Mouse (Mus musculus) hindbrain, embryonic 12.5 days (tissue): ENCODE measurements around the gene Icam1. TPM values are rescaled to one million over a fixed set of nuclear protein-coding genes. Genes with fewer than 3 reads are reported as not detected.

Source experiments
- ATAC-seq: fragments of 200-750 bp; cut with Nextera tagmentation; 2 replicates; pipeline ENCODE4 v1.8.0; 2017; ENCODE audit warnings: moderate TSS enrichment; ENCODE audit not compliant: low FRiP score
- H3K27ac ChIP-seq: fragments of 300-500 bp; sonication (generic); 2 replicates; pipeline ENCODE4 v1.5.1; 2016; ENCODE audit warnings: mild to moderate bottlenecking
- H3K27me3 ChIP-seq: fragments of 300-500 bp; sonication (generic); 2 replicates; pipeline ENCODE4 v1.6.1; 2016; ENCODE audit warnings: mild to moderate bottlenecking
- H3K36me3 ChIP-seq: fragments of 300-500 bp; sonication (generic); 2 replicates; pipeline ENCODE4 v1.6.1; 2016; ENCODE audit warnings: mild to moderate bottlenecking
- H3K4me1 ChIP-seq: fragments of 300-500 bp; sonication (generic); 2 replicates; pipeline ENCODE4 v1.6.1; 2016
- H3K4me2 ChIP-seq: fragments of 300-500 bp; sonication (generic); replicated peaks from 2 replicates; pipeline ENCODE4 v1.6.1; 2016; ENCODE audit warnings: mild to moderate bottlenecking
- H3K4me3 ChIP-seq: fragments of 300-500 bp; sonication (generic); 2 replicates; pipeline ENCODE4 v1.5.1; 2016; ENCODE audit warnings: mild to moderate bottlenecking
- H3K9ac ChIP-seq: fragments of 300-500 bp; sonication (generic); 2 replicates; pipeline ENCODE4 v1.6.1; 2016; ENCODE audit warnings: mild to moderate bottlenecking, moderate library complexity
- H3K9me3 ChIP-seq: fragments of 300-500 bp; sonication (generic); replicated peaks from 2 replicates; pipeline ENCODE4 v1.6.1; 2016; ENCODE audit warnings: mild to moderate bottlenecking
- WGBS: fragments of 180-500 bp; shearing (Covaris S2); methylation state at CpG from one replicate; pipeline ENCODE4 v1.1.7; 2016; 5-methylcytosine and 5-hydroxymethylcytosine counted together
- polyA plus RNA-seq: library from polyadenylated mRNA; unstranded; fragments of >200 nt; fragmentation: Nextera tagmentation; extraction: Ambion mirVana; gene quantifications from 2 replicates; pipeline ENCODE4 v1.2.1, GENCODE M21; 2016

The Icam1 gene
- polyA plus RNA-seq, 1 experiment from 2014 or later = 5.5 TPM

DNA sequence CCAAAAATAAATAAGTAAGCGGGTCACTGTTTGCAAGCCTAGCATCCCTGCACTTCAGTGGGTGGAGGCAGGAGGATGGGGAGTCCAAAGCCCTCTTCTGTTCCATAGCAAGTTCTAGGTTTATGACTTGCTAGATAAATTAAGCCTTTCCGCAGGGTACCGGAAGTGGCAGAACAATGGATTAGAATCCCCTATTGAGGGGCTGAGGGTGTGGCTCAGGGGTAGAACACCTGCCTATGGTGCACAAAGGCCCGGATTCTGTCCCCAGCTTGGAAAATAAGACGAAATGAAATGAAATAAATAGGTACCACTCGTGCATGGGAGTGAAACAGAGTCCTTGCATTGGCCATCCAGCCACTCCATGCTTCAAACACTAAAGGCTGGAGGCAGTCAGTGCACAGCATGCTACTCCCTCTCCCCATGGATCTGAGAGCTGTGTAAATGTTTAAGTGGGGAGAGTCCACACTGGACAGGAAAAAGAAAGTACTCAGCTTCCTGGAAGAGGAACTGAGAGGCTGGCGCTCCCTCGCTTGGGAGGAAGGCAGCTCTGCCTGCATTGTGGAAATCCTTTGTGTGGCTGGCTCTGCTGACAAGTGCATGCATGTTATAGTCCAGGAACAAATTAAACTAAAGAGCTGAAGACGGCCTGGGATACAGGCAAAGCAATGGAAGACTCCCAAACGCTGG lies 37.2 kb upstream of the Icam1 start:
- H3K9me3 ChIP-seq = no peaks in the 10 kb centered on the region
- H3K27me3 ChIP-seq = peaks cover 6% of the 10 kb centered on the region; the same call in 1 of the 2 replicates
- no peak overlapping the region for H3K4me2 ChIP-seq
- no peaks in the 10 kb centered on the region for H3K36me3 ChIP-seq
- H3K4me1 ChIP-seq = peaks cover 19% of the 10 kb centered on the region
- no peak overlapping the region for H3K4me3 ChIP-seq
- H3K9ac ChIP-seq = no peak overlapping the region
- WGBS = 62% methylated on average over 10 of the region's 10 CpGs
- no peak overlapping the region for H3K27ac ChIP-seq
- no peak for ATAC-seq

DNA sequence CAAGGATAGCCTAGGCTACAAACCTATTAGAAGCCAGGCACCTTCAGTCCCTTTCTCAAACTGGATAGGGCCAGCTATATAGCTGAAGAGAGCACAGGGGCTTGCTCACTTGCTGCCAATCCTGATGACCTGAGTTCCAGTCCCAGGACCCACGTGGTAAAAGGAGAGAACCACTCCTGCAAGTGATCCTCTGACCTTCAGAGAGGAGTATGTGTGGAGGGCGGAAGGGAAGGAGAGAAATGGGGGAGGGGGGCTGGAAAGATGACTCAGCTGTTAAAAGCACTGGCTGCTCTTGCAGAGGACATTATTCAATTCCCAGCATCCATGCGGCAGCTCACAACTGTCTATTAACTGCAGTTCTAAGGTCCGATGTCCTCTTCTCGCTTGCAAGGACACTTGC lies 36.6 kb upstream of the Icam1 start:
- Histone ChIP-seq H3K27ac (no peak overlapping the region), H3K36me3 (no peaks in the 10 kb centered on the region), H3K4me1 (peaks cover 16% of the 10 kb centered on the region), H3K27me3 (peaks cover 6% of the 10 kb centered on the region; the same call in 1 of the 2 replicates), H3K4me3 (no peak overlapping the region), H3K9ac (no peak overlapping the region), H3K9me3 (no peaks in the 10 kb centered on the region), H3K4me2 (no peak overlapping the region)
- no peak for ATAC-seq
- 62% methylated on average over 5 of the region's 5 CpGs for WGBS

DNA sequence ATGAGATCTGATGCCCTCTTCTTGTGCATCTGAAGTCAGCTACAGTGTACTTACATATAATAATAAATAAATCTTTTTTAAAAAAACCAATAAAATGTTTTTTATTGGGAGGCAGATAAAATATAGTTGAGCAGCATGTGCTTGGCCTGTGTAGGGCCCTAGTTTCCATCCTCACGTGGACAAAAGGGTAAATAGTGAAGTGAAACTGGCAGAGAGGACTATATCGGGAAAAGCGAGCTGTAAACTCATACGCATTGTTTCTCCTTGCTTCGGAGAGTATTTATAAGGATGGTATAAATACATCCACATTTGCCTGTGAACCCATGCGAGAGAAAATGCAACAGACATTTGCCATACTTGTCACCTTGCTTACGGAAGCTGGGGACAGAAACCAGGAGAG lies 36.0 kb upstream of the Icam1 start:
- Histone ChIP-seq H3K4me2 (no peak overlapping the region), H3K9ac (no peak overlapping the region), H3K36me3 (no peaks in the 10 kb centered on the region), H3K27ac (no peak overlapping the region), H3K27me3 (peaks cover 1% of the 10 kb centered on the region; the same call in 1 of the 2 replicates), H3K4me1 (peaks cover 14% of the 10 kb centered on the region), H3K4me3 (no peak overlapping the region), H3K9me3 (no peaks in the 10 kb centered on the region)
- no peak for ATAC-seq
- 86% methylated on average over 7 of the region's 7 CpGs for WGBS

DNA sequence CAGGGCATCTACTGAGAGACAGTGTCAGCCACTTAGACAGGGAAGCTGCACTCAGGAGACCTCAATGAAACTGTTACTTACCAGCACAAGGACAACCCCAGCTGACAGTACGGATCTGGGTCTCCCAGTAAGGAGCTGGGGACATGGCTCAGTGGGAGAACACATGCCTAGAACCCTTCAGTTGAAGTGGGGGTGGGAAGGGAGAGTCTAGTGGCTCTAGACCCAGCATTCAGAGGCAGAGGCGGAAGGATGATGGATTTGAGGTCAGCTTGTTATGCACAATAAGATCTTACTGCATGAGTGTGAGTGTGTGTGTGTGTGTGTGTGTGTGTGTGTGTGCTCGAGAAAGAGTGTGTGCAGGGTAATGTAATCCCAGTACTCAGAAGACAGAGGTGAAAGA lies 33.6 kb upstream of the Icam1 start:
- Histone ChIP-seq H3K4me3 (no peak overlapping the region), H3K4me1 (0 out of 2 replicates have a peak, but pooled peaks cover 3% of the 10 kb centered on the region), H3K9me3 (no peaks in the 10 kb centered on the region), H3K36me3 (no peaks in the 10 kb centered on the region), H3K27ac (no peak overlapping the region), H3K27me3 (no peaks in the 10 kb centered on the region), H3K4me2 (no peak overlapping the region), H3K9ac (no peak overlapping the region)
- no peak for ATAC-seq
- 71% methylated on average over 3 of the region's 3 CpGs for WGBS

DNA sequence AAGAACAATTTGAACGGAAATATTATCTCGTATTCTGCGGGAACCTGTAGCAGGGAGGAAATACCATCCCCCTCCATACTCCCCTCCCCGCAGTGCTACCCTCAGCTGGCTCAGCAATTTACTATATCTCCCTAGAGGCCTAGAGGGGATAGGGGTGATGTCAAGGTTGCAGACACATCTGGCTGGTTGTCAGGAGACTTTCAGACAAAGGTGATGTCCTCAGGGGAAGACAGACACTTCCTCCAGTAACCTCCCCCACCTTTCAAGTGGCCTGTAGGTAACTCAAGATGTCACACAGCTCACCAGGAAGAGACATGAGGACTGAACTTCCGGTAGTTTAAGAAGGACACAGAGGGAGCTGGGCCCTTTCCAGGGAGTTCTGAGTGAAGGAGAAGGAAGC lies 32.6 kb upstream of the Icam1 start:
- Histone ChIP-seq H3K4me2 (no peak overlapping the region), H3K9me3 (no peaks in the 10 kb centered on the region), H3K27ac (no peak overlapping the region), H3K4me1 (0 out of 2 replicates have a peak, but pooled peaks cover 3% of the 10 kb centered on the region), H3K27me3 (no peaks in the 10 kb centered on the region), H3K4me3 (no peak overlapping the region), H3K9ac (no peak overlapping the region), H3K36me3 (no peaks in the 10 kb centered on the region)
- no peak for ATAC-seq
- 59% methylated on average over 5 of the region's 5 CpGs for WGBS

DNA sequence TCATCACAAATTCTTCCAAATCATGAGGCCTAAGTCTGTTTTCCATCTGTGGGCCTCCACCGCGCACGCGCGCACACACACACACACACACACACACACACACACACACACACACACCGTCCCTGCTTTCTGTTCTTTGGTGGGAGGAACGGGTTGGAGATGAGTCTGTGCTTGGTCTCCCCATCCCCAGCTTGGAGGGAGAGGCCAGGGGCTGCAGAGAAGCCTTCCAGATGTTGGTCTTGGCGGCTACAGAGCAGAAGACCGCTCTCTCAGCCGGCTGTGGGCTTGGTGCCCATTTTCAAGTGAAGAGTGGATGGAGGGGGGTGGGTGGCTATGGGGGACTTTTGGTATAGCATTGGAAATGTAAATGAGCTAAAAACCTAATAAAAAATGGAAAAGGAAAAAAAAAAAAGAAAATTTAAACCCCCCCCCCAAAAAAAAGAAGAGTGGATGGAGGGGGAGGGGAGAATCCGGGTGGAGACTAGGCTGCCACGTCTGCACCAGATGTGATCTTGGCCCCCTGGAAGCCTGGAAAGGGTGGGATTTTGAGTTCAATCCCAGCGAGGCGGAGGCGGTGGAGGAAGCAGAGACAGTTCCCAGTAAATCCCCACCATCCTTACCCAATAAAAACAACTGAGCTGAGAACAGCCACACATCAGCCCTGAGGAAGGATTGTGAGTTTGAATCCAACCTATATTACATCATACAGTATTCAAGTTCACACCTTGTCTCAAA lies 28.7 kb upstream of the Icam1 start:
- Histone ChIP-seq H3K4me2 (no peak overlapping the region), H3K27me3 (no peaks in the 10 kb centered on the region), H3K9ac (no peak overlapping the region), H3K4me1 (peaks cover 8% of the 10 kb centered on the region), H3K36me3 (no peaks in the 10 kb centered on the region), H3K27ac (no peak overlapping the region), H3K9me3 (no peaks in the 10 kb centered on the region), H3K4me3 (no peak overlapping the region)
- WGBS = 60% methylated on average over 15 of the region's 15 CpGs
- ATAC-seq = no peak

DNA sequence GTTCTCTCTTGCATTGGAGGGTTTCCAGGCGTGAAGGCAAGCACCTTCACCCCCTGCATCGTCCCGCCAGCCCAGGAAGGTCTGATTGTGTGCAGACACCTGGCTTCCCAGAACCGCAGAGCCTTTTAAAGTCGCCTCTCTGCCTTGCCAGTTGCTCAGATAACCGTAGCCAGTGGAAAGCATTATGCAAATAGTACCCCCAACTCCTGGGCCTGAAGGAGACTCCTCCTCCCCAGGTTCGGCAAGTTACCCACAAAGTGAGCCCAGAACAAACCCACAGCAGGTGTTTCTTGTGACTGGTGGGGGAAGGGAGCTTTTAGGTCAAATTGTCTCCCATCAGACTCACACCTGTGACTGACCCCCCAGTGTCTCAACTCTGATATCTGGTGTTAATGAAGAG lies 27.8 kb upstream of the Icam1 start:
- no peaks in the 10 kb centered on the region for H3K9me3 ChIP-seq
- WGBS = 35% methylated on average over 7 of the region's 7 CpGs
- ATAC-seq = no peak
- no peaks in the 10 kb centered on the region for H3K36me3 ChIP-seq
- no peaks in the 10 kb centered on the region for H3K27me3 ChIP-seq
- no peak overlapping the region for H3K27ac ChIP-seq
- H3K4me3 ChIP-seq = no peak overlapping the region
- no peak overlapping the region for H3K4me2 ChIP-seq
- no peak overlapping the region for H3K9ac ChIP-seq
- H3K4me1 ChIP-seq = peaks cover 8% of the 10 kb centered on the region

DNA sequence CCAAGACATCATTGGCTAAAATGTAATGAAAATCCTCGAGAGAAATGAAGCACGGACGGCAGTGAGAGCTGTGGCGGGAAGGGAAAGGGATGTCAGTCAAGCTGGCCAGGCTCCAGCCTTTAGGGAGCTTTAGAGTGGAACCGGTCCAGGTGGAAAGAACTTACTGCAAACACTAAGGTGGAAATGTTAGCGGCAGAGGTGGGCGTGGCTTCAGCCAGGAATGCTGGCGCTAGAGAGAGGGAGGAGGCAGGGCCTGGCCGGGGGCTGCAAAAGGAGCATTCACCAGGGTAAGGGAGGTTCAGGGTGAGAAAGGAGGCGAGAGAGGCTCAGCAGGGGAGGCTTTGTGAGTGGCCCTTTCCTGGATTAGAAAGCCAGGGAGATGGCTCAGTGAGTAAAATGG lies 24.9 kb upstream of the Icam1 start:
- H3K4me1 ChIP-seq = peaks cover 5% of the 10 kb centered on the region
- H3K4me3 ChIP-seq = no peak overlapping the region
- H3K9me3 ChIP-seq = no peaks in the 10 kb centered on the region
- H3K4me2 ChIP-seq = peak overlapping the region; percentile 19; the same call in 1 of the 2 replicates
- no peak overlapping the region for H3K9ac ChIP-seq
- no peak for ATAC-seq
- H3K27ac ChIP-seq = no peak overlapping the region
- WGBS = 4% methylated on average over 10 of the region's 10 CpGs
- H3K27me3 ChIP-seq = no peaks in the 10 kb centered on the region
- no peaks in the 10 kb centered on the region for H3K36me3 ChIP-seq

DNA sequence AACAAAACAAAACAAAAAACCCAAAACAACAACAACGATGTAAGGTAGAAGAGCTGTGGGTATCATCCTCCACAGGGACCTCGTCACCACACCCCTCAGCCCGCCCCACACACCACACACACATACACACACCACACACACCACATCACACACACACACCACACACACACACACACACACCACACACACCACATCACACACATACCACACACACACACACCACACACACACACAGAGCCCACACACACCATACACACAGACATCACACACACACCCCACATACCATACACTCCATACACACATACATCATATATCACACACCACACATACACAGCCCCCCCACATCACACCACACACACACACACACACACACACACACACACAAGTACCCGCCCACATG lies 24.2 kb upstream of the Icam1 start:
- Histone ChIP-seq H3K27ac (no peak overlapping the region), H3K27me3 (no peaks in the 10 kb centered on the region), H3K4me2 (no peak overlapping the region), H3K9me3 (no peaks in the 10 kb centered on the region), H3K4me1 (peaks cover 5% of the 10 kb centered on the region), H3K9ac (no peak overlapping the region), H3K4me3 (no peak overlapping the region), H3K36me3 (no peaks in the 10 kb centered on the region)
- WGBS = 90% methylated on average over 4 of the region's 4 CpGs
- ATAC-seq = no peak

DNA sequence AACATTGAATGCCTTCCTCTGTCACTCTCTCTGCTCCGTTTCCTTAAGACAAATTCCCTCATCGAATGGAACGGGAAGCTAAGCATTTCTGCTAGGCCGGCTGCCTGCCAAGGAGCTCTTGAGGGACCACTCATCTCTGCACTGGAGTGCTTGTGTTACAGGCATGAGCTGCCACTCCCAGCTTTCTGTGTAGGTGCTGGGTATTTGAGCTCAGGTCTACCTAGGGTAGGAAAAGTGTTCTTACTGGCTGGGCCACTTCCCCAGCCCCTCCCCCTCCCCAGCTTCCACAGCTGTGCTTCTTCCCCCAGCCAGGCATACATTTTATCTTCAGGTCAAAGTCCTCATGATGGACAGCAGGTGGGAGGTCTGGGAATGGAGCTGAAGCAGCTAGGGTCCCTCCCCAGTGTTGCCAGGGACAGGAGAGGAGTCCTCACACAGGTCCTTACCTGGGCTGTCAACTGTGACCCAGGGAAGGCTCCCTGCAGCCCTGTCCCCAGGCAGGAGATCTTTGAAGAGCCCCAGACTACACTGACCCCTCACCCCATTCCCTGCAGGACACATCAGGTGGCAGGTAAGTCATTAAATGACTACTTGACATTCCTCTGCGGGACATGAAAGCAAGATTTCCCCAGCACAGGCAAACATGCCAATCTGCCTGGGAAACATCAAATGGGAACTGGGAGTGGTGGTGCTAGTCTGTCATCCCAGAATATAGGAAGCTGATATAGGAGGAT lies 22.5 kb upstream of the Icam1 start:
- H3K36me3 ChIP-seq = no peaks in the 10 kb centered on the region
- H3K4me3 ChIP-seq = no peak overlapping the region
- no peak for ATAC-seq
- WGBS = 53% methylated on average over 5 of the region's 5 CpGs
- no peak overlapping the region for H3K27ac ChIP-seq
- H3K9me3 ChIP-seq = no peaks in the 10 kb centered on the region
- no peak overlapping the region for H3K9ac ChIP-seq
- H3K4me2 ChIP-seq = no peak overlapping the region
- no peaks in the 10 kb centered on the region for H3K27me3 ChIP-seq
- peaks cover 5% of the 10 kb centered on the region for H3K4me1 ChIP-seq

DNA sequence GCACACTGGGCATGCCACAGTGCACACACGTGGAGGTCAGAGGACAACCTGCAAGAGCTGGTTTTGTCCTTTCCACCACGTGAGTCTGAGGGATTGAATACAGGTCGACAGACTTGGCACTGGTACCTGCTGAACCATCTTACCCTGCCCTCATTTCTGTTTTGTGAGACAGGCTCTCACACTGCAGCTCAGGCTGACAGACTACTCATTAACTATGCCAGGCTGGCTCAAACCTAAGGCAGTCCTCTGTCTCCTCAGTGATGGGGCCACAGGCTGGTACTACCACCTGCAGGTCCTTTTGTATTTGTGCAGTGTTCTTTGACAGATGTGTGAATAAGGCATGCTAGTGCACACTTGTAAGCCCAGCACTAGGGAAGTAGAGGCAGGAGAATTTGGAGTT lies 20.7 kb upstream of the Icam1 start:
- Histone ChIP-seq H3K27ac (no peak overlapping the region), H3K4me1 (peaks cover 5% of the 10 kb centered on the region), H3K4me3 (no peak overlapping the region), H3K36me3 (no peaks in the 10 kb centered on the region), H3K4me2 (no peak overlapping the region), H3K9ac (no peak overlapping the region), H3K9me3 (no peaks in the 10 kb centered on the region), H3K27me3 (no peaks in the 10 kb centered on the region)
- ATAC-seq = no peak
- 74% methylated on average over 3 of the region's 3 CpGs for WGBS

DNA sequence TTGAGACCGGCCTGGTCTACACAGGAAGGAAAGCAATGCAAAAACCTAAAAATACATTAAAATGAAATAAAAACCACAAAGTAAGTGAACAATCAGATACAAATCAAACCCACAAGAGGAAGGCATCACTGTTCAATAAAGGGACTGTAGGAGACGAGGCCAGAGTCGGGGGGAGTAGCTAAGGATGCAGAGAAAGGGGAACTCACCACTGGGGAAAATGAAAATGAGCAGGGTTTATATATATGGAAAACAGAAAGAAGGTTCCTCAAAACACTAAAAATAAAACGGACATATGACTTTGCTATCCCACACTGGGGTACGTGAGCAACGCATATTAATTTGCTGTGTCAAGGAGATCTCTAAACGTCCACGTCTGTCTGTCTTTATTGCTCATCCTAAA lies 18.7 kb upstream of the Icam1 start:
- Histone ChIP-seq H3K4me1 (no peaks in the 10 kb centered on the region), H3K4me2 (no peak overlapping the region), H3K27ac (no peak overlapping the region), H3K4me3 (no peak overlapping the region), H3K36me3 (no peaks in the 10 kb centered on the region), H3K9ac (no peak overlapping the region), H3K27me3 (no peaks in the 10 kb centered on the region), H3K9me3 (no peaks in the 10 kb centered on the region)
- WGBS = 89% methylated on average over 8 of the region's 8 CpGs
- ATAC-seq = no peak
